Mouse (Mus musculus) retina, postnatal 1 day (tissue): ENCODE measurements at regions not wholly inside any gene's neighbourhood (a gene's known extent, or its start where the extent isn't known, plus 50 kb on each side); places are given as distances from the start of the nearest gene placed in this dataset.

ENCODE experiments used
- DNase-seq: peaks from one replicate; pipeline ENCODE4 v3.0.0-alpha.2; 2012

DNA sequence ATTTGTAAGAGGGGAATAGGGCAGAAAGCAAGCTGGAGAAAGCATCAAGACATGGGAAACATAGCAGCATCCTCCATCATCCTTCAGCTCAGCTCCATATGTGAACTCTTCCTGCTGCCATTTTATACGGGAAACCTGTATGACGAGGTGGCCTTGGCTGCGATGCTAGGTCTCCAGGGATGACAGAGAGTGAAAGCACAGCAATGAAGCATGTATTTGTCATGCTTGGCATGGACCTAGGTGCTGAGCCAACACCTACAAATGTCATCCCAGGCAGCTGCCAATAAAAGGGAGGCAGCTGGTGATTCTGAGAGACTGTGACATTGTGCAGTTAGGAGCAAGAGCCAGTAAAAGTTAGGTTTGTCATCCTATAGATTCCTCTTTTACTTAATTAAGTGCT lies 51.0 kb upstream of the Akirin2 start:
- no peak for DNase-seq
